Mouse (Mus musculus) splenic B cell, adult 2 months (primary cell): Measurements from ENCODE around the gene Tank.

Experiments
- DNase-seq: peaks from one replicate; pipeline ENCODE4 v3.0.0-alpha.2; 2011; ENCODE audit warnings: low read depth, low spot score
- H3K27me3 ChIP-seq: 2 replicates; pipeline ENCODE4 v1.6.1; 2012; ENCODE audit warnings: mild to moderate bottlenecking, low read length, moderate library complexity, mixed read lengths; ENCODE audit not compliant: control insufficient read depth, poor library complexity, insufficient read depth, severe bottlenecking
- H3K36me3 ChIP-seq: 2 replicates; pipeline ENCODE4 v1.6.1; 2012; ENCODE audit warnings: mild to moderate bottlenecking, low read length, moderate library complexity, mixed read lengths; ENCODE audit not compliant: control insufficient read depth, poor library complexity, insufficient read depth, severe bottlenecking

Tank gene

DNA sequence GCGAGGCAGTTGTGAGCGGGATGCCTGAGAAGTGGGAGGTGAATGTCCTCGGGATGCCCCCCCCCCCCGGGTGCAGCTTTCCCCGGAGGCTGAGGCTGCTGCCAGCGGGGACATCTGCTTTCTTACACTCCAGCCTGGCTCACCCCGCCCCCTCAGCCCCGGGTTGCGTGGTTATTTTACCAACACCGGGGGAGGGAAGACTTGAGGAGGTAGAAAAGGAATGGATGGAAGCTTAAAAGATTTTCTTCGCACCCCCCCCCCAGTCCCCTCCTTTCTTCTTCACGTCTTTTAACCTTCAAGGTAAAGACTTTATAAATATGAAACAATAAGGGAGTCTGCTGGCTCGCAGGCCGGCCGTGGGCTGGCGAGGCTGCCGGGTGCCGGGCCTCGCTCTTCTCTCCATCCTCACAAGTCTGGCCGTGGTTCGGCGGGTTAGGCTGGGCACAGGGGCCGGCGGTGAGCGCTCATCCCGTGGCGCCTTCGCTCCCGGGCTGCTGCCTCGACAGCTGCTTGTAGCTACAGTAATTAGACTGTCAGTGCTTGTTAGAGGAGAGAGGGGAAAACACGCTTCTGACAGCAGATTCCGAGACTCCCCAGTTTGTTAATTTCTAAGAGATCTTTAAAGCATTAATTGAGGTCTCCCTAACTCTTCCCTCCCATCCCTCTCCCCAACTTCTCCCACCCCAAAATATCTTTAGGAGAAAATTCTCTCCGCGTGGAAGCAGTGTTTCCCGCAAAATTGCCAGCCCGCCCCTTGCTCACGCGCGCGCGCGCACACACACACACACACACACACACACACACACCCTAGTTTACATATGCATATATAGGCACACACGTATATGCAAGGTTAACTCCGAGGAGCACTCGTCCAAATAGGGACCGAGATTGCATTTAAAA lies 77.2 kb downstream of the Tank start:
- Histone ChIP-seq H3K27me3 (peaks cover 5% of the 10 kb centered on the region), H3K36me3 (peaks cover 13% of the 10 kb centered on the region; the same call in 1 of the 2 replicates)
- peak; percentile 29 for DNase-seq

DNA sequence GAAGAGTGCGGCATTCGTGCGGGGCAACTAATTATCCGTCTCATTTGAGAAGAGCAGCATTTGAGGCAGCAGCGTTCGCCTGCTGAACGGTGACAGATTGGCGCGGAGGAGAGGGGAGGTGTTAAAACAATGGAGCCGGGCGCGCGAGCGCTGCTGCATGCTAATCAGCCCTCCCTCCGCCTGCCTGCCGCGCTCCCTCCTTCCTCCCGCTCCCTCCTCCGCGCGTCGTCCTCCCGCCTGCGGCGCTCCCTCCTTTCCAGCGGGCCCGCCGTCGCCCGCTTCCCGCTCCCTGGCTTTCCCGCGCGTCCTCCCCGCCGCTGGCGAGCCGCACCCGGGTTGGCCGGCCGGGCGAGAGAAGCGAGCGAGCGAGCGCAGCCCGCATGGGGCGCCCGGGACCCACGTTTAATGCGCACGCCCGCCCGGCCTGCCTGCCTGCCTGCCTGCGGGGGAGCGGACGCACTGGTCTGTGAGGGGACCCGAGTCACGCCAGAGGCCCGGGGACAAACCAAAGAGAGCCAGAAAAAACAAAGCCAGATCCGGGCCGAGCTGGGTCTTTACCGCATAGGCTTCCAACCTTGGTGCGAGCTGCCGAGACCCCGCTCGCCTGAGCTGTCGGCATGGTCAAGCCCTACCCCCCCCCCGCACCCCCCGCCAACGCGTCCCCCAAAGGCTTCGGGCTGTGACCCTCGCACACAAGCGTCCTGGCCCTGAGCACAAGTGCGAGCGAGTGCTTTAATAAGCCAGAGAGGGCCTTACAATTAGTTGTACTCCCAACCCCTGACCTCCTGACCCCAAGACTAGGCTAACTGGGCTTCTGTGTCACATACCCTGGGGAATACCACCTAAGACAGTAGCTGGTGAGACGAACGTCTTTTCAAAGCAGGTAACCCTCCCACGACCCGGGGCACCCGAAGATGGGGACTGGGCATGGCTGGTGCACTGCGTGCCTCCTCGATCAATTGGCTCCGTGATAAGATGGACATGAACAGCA lies 78.3 kb downstream of the Tank start:
- DNase-seq: peak; percentile 44
- Histone ChIP-seq H3K36me3 (peaks cover 11% of the 10 kb centered on the region; the same call in 1 of the 2 replicates), H3K27me3 (peaks cover 5% of the 10 kb centered on the region)

DNA sequence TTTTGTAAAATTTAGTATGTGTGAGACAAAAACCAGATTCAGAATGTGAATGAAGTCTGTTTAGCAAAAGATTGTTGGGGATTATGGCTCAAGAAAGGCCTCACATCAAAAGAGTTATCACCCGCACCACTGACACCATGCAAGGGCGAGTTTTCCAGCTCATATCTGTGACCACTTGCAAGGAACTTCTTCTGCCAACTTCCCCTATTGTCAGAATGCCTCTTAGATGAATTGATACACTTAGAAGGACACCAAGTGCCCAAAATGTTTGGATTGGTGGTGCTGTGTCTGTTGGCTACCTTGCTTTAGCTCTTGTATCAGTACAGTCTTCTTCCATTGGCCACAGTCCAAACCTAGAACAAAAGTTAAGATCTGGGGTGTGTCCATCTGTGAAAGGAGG lies 80.9 kb downstream of the Tank start:
- Histone ChIP-seq H3K36me3 (peaks cover 8% of the 10 kb centered on the region; the same call in 1 of the 2 replicates), H3K27me3 (peaks cover 5% of the 10 kb centered on the region)
- no peak for DNase-seq

DNA sequence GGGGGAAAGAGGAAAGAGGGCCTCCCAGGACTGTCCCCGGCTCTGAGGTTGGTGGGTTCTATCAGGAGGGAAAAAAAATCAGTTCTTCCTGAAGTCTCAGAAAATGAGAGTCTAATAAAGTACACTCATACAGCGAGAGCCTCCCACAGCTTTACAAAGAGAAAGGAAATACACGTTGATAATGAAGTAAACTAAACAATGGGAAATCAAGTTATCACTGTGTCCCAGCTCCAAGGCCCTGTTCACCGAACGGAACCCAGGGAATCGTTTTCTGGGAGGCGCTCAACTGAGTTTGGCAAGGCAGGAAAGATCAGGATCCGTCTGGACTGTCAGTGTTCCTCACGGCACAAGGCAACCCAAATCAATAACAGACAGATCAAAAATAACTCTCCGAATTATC lies 84.4 kb downstream of the Tank start:
- Histone ChIP-seq H3K27me3 (no peaks in the 10 kb centered on the region), H3K36me3 (0 out of 2 replicates have a peak, but pooled peaks cover 2% of the 10 kb centered on the region)
- DNase-seq: no peak

DNA sequence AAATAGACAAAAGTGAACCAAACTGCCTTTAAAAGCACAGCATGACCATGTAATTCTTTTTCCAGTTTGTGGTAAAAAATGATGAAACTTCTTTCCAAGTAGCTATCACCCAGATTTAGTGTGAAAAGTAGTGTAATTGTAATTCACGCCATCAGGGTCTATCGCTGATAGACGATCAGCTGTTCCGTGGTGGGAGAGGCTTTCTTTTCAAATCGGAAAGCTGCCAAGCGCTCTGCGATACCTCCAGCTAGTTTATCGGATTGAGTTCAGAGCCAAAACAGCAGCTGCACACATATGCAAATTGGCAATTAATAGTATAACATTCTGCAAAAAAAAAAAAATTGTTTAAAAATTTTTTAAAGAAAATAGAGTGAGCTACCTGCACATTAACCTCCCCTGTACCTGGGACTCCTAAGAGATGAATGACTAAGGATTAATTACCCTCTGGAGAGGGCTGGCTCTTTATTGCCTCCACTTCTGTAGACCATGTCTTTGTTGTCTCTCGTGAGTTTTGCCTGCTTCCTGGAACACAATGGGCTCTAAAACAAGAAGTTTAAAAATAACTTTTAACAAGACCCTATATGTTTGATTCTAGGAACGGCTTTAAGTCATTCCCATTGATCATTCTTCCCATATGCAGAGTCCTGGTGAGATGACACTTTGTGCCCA lies 85.3 kb downstream of the Tank start:
- H3K36me3 ChIP-seq: no peaks in the 10 kb centered on the region
- DNase-seq: no peak
- no peaks in the 10 kb centered on the region for H3K27me3 ChIP-seq

DNA sequence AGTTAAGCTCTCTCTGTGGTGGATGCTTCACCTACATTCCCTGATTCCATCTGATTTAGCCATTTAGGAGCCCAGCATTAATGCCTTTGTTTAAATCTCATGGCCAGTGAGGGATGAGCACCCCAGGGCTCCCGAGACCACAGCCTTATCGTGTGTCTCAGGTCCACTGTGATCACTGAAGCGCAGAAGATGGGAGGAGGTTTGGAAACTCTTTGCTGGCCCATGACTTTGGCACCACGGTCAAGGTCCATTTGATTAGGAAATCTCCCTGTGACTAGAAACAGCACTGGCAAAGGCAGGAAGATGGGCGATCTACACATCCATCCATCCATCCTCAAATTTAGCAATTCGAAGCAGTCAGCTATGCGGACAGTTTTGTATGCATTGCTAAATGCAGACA lies 89.0 kb downstream of the Tank start:
- Histone ChIP-seq H3K36me3 (no peaks in the 10 kb centered on the region), H3K27me3 (no peaks in the 10 kb centered on the region)
- DNase-seq: no peak

DNA sequence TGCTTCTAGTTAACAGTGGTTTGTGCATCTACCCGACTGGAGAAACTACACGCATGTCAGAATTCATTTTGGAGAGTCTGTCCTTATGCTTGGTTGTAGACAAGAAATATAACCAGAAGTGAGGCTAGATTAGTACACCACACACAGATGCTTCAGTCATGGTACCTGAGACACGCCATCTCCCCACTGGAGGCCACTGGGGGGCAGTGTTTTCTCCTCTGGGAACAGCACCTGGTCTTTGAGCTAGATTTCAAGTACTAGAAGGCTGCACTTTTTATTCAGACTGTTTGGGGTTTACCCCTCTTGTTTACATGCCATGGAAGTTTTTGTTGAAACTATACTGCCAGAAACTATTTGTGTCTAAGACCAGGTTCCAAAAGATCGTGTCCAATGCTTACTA lies 89.9 kb downstream of the Tank start:
- Histone ChIP-seq H3K36me3 (no peaks in the 10 kb centered on the region), H3K27me3 (no peaks in the 10 kb centered on the region)
- DNase-seq: peak; percentile 71

DNA sequence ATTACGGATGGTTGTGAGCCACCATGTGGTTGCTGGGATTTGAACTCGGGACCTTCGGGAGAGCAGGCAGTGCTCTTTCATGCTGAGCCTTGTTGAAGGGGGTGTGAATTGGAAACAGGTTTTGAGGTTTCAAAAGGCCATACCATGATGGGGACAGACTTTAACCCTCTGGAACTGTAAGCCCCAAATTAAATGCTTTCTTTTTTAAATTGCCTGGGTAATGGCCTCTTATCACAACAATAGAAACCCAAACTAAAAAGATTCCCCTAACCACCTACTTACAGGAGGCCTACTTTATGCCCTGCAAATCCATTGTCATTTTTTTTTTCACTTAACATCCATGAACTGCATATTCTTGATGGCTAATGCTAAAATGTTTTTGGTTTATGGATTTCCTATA lies 96.2 kb downstream of the Tank start:
- Histone ChIP-seq H3K27me3 (no peaks in the 10 kb centered on the region), H3K36me3 (no peaks in the 10 kb centered on the region)
- no peak for DNase-seq

DNA sequence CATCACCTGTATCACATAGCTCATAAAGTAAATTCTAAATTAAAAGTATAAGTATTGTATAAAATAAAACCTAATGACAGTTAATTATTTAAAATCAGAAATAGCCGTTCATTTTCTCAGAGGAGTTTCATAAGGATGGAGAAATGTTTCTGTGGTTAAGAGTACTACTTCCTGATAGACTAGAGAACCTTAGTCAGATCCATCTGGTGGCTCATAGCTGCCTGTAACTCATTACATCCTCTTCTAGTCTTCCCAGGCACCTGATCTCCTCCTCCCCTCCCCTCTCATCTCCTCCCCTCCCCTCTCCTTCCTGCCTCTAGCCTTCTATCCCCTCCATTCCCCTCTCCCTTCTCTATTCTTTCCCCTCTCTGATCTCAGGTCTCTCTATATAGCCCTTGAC lies 103.2 kb downstream of the Tank start:
- Histone ChIP-seq H3K36me3 (no peaks in the 10 kb centered on the region), H3K27me3 (no peaks in the 10 kb centered on the region)
- DNase-seq: no peak

DNA sequence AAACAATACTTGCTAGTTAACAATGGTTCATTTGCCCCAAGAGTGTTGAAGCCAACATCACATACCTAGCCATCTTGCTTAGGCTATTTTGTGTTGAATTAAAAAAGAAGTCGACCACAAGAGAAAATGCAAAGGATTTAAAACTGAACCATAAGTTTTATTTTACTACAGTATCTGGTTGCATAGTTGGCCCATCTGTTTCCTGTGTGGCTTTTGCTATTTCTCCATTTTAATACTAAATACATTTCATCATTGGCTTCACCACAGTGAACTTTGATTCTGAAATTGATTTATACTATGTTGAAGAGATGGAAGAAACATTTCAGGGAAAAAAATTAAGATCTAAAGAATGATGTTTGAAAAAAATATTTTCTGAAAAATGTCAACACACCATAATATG lies 108.1 kb downstream of the Tank start:
- DNase-seq: no peak
- Histone ChIP-seq H3K36me3 (no peaks in the 10 kb centered on the region), H3K27me3 (no peaks in the 10 kb centered on the region)

DNA sequence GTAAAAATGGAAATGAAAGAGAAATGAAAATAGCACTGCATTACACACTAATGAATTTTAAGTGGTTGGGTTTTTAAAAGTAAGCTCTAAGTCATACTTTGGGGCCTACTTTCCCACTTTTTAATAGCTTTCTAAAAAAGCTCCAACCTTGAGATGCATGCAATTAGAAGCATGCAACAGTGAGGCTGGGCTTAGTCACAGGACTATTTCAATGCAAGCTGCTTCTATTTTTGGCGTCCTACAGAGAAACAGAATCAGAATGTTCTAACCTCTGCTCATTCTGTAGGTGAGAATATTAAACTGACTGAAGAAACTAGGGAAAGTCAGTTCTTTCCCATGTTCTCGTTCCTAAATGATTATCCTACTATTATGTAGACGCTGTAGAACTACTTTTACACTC lies 110.7 kb downstream of the Tank start:
- no peak for DNase-seq
- H3K36me3 ChIP-seq: no peaks in the 10 kb centered on the region
- no peaks in the 10 kb centered on the region for H3K27me3 ChIP-seq
